Mouse (Mus musculus): ENCODE results near the gene Caap1. TPM values are rescaled to one million over a fixed set of nuclear protein-coding genes. Genes with fewer than 3 reads are reported as not detected.

Gene Caap1
- 15.8 and 16.0 TPM in 2 replicates for polyA plus RNA-seq (2015; fragmentation: Nextera tagmentation; extraction: Ambion mirVana)

GRCm38 (mm10) chr4:94556265-94557054, at the start of gene Caap1, which contains the start of gene Gm10306:
Gene Caap1, minus strand, starts transcription at chr4:94556796.
Gene Gm10306, plus strand, starts transcription at chr4:94556546.
- Histone ChIP-seq H3K27ac (replicated peaks) (peak within 1 kb of the TSS; percentile 91), H3K9me3 (replicated peaks) (no peaks in the 10 kb centered on the region), H3K27me3 (replicated peaks) (no peaks in the 10 kb centered on the region), H3K4me1 (peaks cover 17% of the 10 kb centered on the region), H3K36me3 (no peaks in the 10 kb centered on the region), H3K9ac (replicated peaks) (peak within 1 kb of the TSS; percentile 89), H3K4me2 (peak within 1 kb of the TSS; percentile 72), H3K4me3 (replicated peaks) (peak within 1 kb of the TSS; percentile 98)
- under 1% methylated on average over 69 of the region's 83 CpGs for WGBS
- peak; percentile 98 for ATAC-seq (ENCODE audit: low FRiP score)

GRCm38 (mm10) chr4:94605591-94605990, 49.0 kb upstream of the Caap1 start:
- WGBS: 94% methylated on average over 2 of the region's 2 CpGs
- Histone ChIP-seq H3K9me3 (replicated peaks) (no peaks in the 10 kb centered on the region), H3K27ac (replicated peaks) (no peak overlapping the region), H3K4me1 (peaks cover 26% of the 10 kb centered on the region), H3K27me3 (replicated peaks) (no peaks in the 10 kb centered on the region), H3K4me3 (replicated peaks) (no peak overlapping the region), H3K4me2 (no peak overlapping the region), H3K9ac (replicated peaks) (no peak overlapping the region), H3K36me3 (no peaks in the 10 kb centered on the region)
- ATAC-seq (ENCODE audit: low FRiP score): no peak

- ATAC-seq (ENCODE audit: low FRiP score): no peak
- H3K4me3 ChIP-seq (replicated peaks): no peak overlapping the region
- WGBS: 93% methylated on average over 2 of the region's 2 CpGs
- peaks cover 29% of the 10 kb centered on the region for H3K4me1 ChIP-seq
- no peak overlapping the region for H3K27ac ChIP-seq (replicated peaks)
- H3K36me3 ChIP-seq: no peaks in the 10 kb centered on the region
- H3K4me2 ChIP-seq: no peak overlapping the region
- no peaks in the 10 kb centered on the region for H3K27me3 ChIP-seq (replicated peaks)
- no peaks in the 10 kb centered on the region for H3K9me3 ChIP-seq (replicated peaks)
- no peak overlapping the region for H3K9ac ChIP-seq (replicated peaks)
These were observed 47.9 kb upstream of the Caap1 start for GRCm38 (mm10) chr4:94604452-94605019.

- Histone ChIP-seq H3K27ac (replicated peaks) (peak within 1 kb of the TSS; percentile 96), H3K4me3 (replicated peaks) (peak within 1 kb of the TSS; percentile 89), H3K9me3 (replicated peaks) (no peaks in the 10 kb centered on the region), H3K4me1 (peaks cover 29% of the 10 kb centered on the region), H3K27me3 (replicated peaks) (no peaks in the 10 kb centered on the region), H3K36me3 (no peaks in the 10 kb centered on the region), H3K9ac (replicated peaks) (peak within 1 kb of the TSS; percentile 89), H3K4me2 (peak within 1 kb of the TSS; percentile 90)
- WGBS: under 1% methylated on average over 57 of the region's 61 CpGs
- peak; percentile 99 for ATAC-seq (ENCODE audit: low FRiP score)
These were observed 46.5 kb upstream of the Caap1 start, which contains the start of gene Plaa for GRCm38 (mm10) chr4:94603031-94603629. Gene Plaa, minus strand, starts transcription at chr4:94603244.

GRCm38 (mm10) chr4:94602496-94603030, 46.0 kb upstream of the Caap1 start:
- peak overlapping the region; percentile 89 for H3K9ac ChIP-seq (replicated peaks)
- H3K4me1 ChIP-seq: peaks cover 29% of the 10 kb centered on the region
- H3K9me3 ChIP-seq (replicated peaks): no peaks in the 10 kb centered on the region
- H3K4me3 ChIP-seq (replicated peaks): peak overlapping the region; percentile 89
- H3K27me3 ChIP-seq (replicated peaks): no peaks in the 10 kb centered on the region
- H3K27ac ChIP-seq (replicated peaks): peak overlapping the region; percentile 96
- H3K36me3 ChIP-seq: no peaks in the 10 kb centered on the region
- ATAC-seq (ENCODE audit: low FRiP score): no peak; the same call in 1 of the 2 replicates
- H3K4me2 ChIP-seq: peak overlapping the region; percentile 70
- under 1% methylated on average over 33 of the region's 33 CpGs for WGBS

- no peak overlapping the region for H3K27ac ChIP-seq (replicated peaks)
- H3K9me3 ChIP-seq (replicated peaks): no peaks in the 10 kb centered on the region
- H3K36me3 ChIP-seq: no peaks in the 10 kb centered on the region
- no peak for ATAC-seq (ENCODE audit: low FRiP score)
- peak overlapping the region; percentile 70 for H3K4me2 ChIP-seq
- no peaks in the 10 kb centered on the region for H3K27me3 ChIP-seq (replicated peaks)
- H3K9ac ChIP-seq (replicated peaks): no peak overlapping the region
- peaks cover 29% of the 10 kb centered on the region for H3K4me1 ChIP-seq
- WGBS: 89% methylated on average over 4 of the region's 4 CpGs
- H3K4me3 ChIP-seq (replicated peaks): peak overlapping the region; percentile 6; the same call in 1 of the 2 replicates
These were observed 44.8 kb upstream of the Caap1 start for GRCm38 (mm10) chr4:94601395-94601794.

- Histone ChIP-seq H3K9ac (replicated peaks) (no peak overlapping the region), H3K4me2 (no peak overlapping the region), H3K9me3 (replicated peaks) (no peaks in the 10 kb centered on the region), H3K27me3 (replicated peaks) (no peaks in the 10 kb centered on the region), H3K4me3 (replicated peaks) (no peak overlapping the region), H3K27ac (replicated peaks) (no peak overlapping the region), H3K4me1 (no peaks in the 10 kb centered on the region), H3K36me3 (no peaks in the 10 kb centered on the region)
- ATAC-seq (ENCODE audit: low FRiP score): no peak
These were observed 36.1 kb upstream of the Caap1 start for GRCm38 (mm10) chr4:94592709-94593108.

- ATAC-seq (ENCODE audit: low FRiP score): no peak
- Histone ChIP-seq H3K27me3 (replicated peaks) (no peaks in the 10 kb centered on the region), H3K4me1 (no peaks in the 10 kb centered on the region), H3K36me3 (no peaks in the 10 kb centered on the region), H3K27ac (replicated peaks) (no peak overlapping the region), H3K4me3 (replicated peaks) (no peak overlapping the region), H3K9ac (replicated peaks) (no peak overlapping the region), H3K4me2 (no peak overlapping the region), H3K9me3 (replicated peaks) (no peaks in the 10 kb centered on the region)
- 81% methylated on average over 4 of the region's 4 CpGs for WGBS
These were observed 35.3 kb upstream of the Caap1 start for GRCm38 (mm10) chr4:94591765-94592381.

GRCm38 (mm10) chr4:94572677-94573076, 16.1 kb upstream of the Caap1 start:
- WGBS: 95% methylated on average over 4 of the region's 4 CpGs
- H3K27me3 ChIP-seq (replicated peaks): no peaks in the 10 kb centered on the region
- no peaks in the 10 kb centered on the region for H3K4me1 ChIP-seq
- H3K9ac ChIP-seq (replicated peaks): no peak overlapping the region
- H3K4me2 ChIP-seq: no peak overlapping the region
- H3K4me3 ChIP-seq (replicated peaks): no peak overlapping the region
- H3K27ac ChIP-seq (replicated peaks): no peak overlapping the region
- H3K9me3 ChIP-seq (replicated peaks): no peaks in the 10 kb centered on the region
- no peak for ATAC-seq (ENCODE audit: low FRiP score)
- peaks cover 43% of the 10 kb centered on the region for H3K36me3 ChIP-seq

GRCm38 (mm10) chr4:94564297-94564696, 7.7 kb upstream of the Caap1 start:
- Histone ChIP-seq H3K27ac (replicated peaks) (no peak overlapping the region), H3K9ac (replicated peaks) (no peak overlapping the region), H3K9me3 (replicated peaks) (no peaks in the 10 kb centered on the region), H3K36me3 (peaks cover 8% of the 10 kb centered on the region), H3K4me3 (replicated peaks) (no peak overlapping the region), H3K4me2 (no peak overlapping the region), H3K4me1 (no peaks in the 10 kb centered on the region), H3K27me3 (replicated peaks) (no peaks in the 10 kb centered on the region)
- no peak for ATAC-seq (ENCODE audit: low FRiP score)

GRCm38 (mm10) chr4:94561954-94562648, 5.5 kb upstream of the Caap1 start:
- Histone ChIP-seq H3K4me2 (no peak overlapping the region), H3K9ac (replicated peaks) (no peak overlapping the region), H3K4me3 (replicated peaks) (no peak overlapping the region), H3K27ac (replicated peaks) (no peak overlapping the region), H3K4me1 (0 out of 2 replicates have a peak, but pooled peaks cover 4% of the 10 kb centered on the region), H3K27me3 (replicated peaks) (no peaks in the 10 kb centered on the region), H3K36me3 (no peaks in the 10 kb centered on the region), H3K9me3 (replicated peaks) (no peaks in the 10 kb centered on the region)
- 65% methylated on average over 7 of the region's 7 CpGs for WGBS
- no peak for ATAC-seq (ENCODE audit: low FRiP score)
